Mouse (Mus musculus) midbrain, embryonic 10.5 days (tissue): Measurements from ENCODE around the gene Tfip11. TPM values are rescaled to one million over a fixed set of nuclear protein-coding genes. Genes with fewer than 3 reads are reported as not detected.
A peak's percentile ranks its signal among the peaks of the same experiment; 100 is the strongest.

ENCODE experiments used
- DNase-seq: peaks from one replicate; pipeline ENCODE4 v3.0.0-alpha.2; 2017; ENCODE audit warnings: low spot score
- H3K27ac ChIP-seq: fragments of 300-500 bp; sonication (generic); replicated peaks from 2 replicates; pipeline ENCODE4 v1.5.1; 2016; ENCODE audit warnings: mild to moderate bottlenecking
- H3K27me3 ChIP-seq: fragments of 300-500 bp; sonication (generic); 2 replicates; pipeline ENCODE4 v1.6.1; 2016; ENCODE audit warnings: low read depth, mild to moderate bottlenecking; ENCODE audit not compliant: poor library complexity, severe bottlenecking
- H3K36me3 ChIP-seq: fragments of 300-500 bp; sonication (generic); 2 replicates; pipeline ENCODE4 v1.6.1; 2016; ENCODE audit warnings: mild to moderate bottlenecking, moderate library complexity
- H3K4me1 ChIP-seq: fragments of 300-500 bp; sonication (generic); 2 replicates; pipeline ENCODE4 v1.6.1; 2016
- H3K4me3 ChIP-seq: fragments of 300-500 bp; sonication (generic); 2 replicates; pipeline ENCODE4 v1.5.1; 2016; ENCODE audit warnings: mild to moderate bottlenecking, moderate library complexity
- H3K9me3 ChIP-seq: fragments of 300-500 bp; sonication (generic); replicated peaks from 2 replicates; pipeline ENCODE4 v1.6.1; 2016; ENCODE audit warnings: mild to moderate bottlenecking
- WGBS: fragments of 180-500 bp; shearing (Covaris S2); methylation state at CpG from one replicate; pipeline ENCODE4 v1.1.7; 2016; 5-methylcytosine and 5-hydroxymethylcytosine counted together
- polyA plus RNA-seq: library from polyadenylated mRNA; unstranded; fragments of >200 nt; fragmentation: Nextera tagmentation; extraction: Ambion mirVana; gene quantifications from 2 replicates; pipeline ENCODE4 v1.2.1, GENCODE M21; 2016

The Tfip11 gene
- polyA plus RNA-seq, 1 experiment from 2014 or later, result 43.0 TPM

- peak; percentile 61 for DNase-seq
- Histone ChIP-seq H3K9me3 (no peaks in the 10 kb centered on the region), H3K4me1 (no peaks in the 10 kb centered on the region), H3K4me3 (no peak overlapping the region), H3K36me3 (peaks cover 98% of the 10 kb centered on the region), H3K27ac (no peak overlapping the region), H3K27me3 (no peaks in the 10 kb centered on the region)
- 38% methylated on average over 2 of the region's 2 CpGs for WGBS
Measured at GRCm38 (mm10) chr5:112335473-112335872, 9.3 kb downstream of the Tfip11 start.

DNA sequence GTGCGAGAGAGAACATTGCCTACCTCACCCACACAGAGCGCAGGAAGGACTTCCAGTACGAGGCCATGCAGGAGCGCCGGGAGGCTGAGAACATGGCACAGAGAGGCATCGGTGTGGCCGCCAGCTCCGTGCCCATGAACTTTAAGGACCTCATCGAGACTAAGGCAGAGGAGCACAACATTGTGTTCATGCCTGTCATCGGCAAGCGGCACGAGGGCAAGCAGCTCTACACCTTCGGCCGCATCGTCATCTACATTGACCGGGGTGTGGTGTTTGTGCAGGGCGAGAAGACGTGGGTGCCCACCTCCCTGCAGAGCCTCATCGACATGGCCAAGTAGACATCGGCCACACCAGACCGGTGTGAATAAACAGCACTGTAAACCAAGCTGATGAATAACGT, 10.8 kb downstream of the Tfip11 start:
- 95% methylated on average over 22 of the region's 22 CpGs for WGBS

DNA sequence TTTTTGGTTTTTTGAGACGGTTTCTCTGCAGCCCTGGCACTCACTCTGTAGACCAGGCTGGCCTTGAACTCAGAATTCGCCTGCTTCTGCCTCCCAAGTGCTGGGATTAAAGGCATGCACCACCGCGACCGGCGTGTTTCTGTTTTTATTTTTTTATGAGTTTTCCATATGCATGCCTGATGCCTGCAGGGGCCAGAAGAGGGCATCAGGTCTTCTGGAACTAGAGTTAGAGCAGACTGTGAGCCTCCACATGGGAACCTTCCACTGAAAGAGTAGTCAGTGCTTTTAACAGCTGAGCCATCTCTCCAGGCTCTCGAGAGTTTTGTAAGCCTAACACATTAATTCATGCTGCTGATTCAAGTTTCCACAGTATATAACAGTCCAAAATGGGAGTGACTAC, 13.1 kb downstream of the Tfip11 start:
- WGBS, result 79% methylated on average over 7 of the region's 7 CpGs
- Histone ChIP-seq H3K36me3 (peaks cover 67% of the 10 kb centered on the region), H3K4me1 (peaks cover 31% of the 10 kb centered on the region), H3K27ac (no peak overlapping the region), H3K9me3 (no peaks in the 10 kb centered on the region), H3K27me3 (no peaks in the 10 kb centered on the region), H3K4me3 (no peak overlapping the region)
- no peak for DNase-seq

More for the DNA sequence above, 10.8 kb downstream of the Tfip11 start:
- Histone ChIP-seq H3K27ac (no peak overlapping the region), H3K9me3 (no peaks in the 10 kb centered on the region), H3K4me3 (no peak overlapping the region), H3K4me1 (peaks cover 12% of the 10 kb centered on the region), H3K27me3 (no peaks in the 10 kb centered on the region), H3K36me3 (peaks cover 89% of the 10 kb centered on the region)
- DNase-seq, result no peak

DNA sequence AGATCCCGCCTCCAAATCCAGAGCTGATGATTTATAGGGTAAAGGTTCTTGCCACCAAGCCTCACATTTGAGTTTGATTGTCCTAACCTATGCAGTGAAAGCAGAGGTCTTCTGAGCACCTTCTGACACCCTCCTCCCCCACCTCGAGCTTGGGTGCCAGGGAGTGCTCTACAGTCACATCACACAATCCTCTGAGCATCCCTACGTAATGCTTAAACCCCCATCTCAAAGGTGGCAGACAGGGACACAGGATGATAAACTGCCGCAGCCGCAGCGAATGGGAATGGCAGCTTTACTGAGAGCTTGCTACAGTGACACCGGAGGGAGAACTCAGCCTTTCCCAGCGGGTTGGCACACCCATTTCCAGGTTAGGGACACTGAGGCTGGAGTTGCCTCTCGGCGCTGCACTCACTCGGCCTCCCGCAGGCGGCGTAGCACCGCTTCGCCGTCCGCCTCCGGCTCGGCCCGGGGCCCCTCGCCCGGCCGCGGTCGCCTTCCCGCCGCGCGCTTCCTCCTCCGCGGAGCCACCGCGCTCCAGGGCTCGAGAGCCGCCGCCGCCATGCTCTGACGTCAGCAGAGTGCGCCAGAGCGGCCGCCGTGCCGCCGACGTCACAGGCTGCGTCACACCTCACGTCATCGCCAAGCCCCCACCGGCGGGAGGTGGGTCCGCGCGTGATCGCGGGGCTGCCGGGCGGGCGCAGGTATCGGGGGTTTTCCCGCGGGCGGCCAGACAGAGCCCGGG, 16.5 kb downstream of the Tfip11 start, which contains the start of the genes Srrd and Hps4:
Gene Srrd, minus strand, starts transcription at position 578 of the 742 bp plus-strand sequence.
Gene Hps4, plus strand, starts transcription at position 621 of the 742 bp plus-strand sequence.
- WGBS, result 2% methylated on average over 64 of the region's 64 CpGs
- H3K4me1 ChIP-seq, result peaks cover 55% of the 10 kb centered on the region
- no peaks in the 10 kb centered on the region for H3K9me3 ChIP-seq
- peak within 1 kb of the TSS; percentile 80 for H3K4me3 ChIP-seq
- peaks cover 58% of the 10 kb centered on the region for H3K36me3 ChIP-seq
- no peaks in the 10 kb centered on the region for H3K27me3 ChIP-seq
- peak within 1 kb of the TSS; percentile 88 for H3K27ac ChIP-seq
- DNase-seq, result peak; percentile 88

DNA sequence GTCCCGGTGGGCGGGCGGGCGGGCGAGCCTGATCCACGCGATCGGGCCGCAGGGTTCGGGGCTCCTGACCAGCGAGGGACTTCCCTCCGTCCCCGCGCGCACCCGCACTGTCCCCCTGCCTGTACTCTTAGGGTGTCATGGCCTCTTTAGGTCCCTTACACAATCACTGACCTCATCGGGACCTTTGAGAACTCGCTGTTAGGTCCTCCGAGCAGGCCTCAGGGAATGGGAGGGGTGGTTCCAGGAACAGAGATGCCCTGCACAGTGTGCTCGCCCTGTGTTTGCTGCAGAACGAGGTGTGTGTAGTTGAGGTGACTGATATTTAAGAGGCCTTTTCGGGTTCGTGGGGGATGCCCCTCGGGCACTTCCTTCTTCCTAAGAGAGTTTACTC, 17.0 kb downstream of the Tfip11 start:
- H3K27me3 ChIP-seq, result no peaks in the 10 kb centered on the region
- H3K27ac ChIP-seq, result peak overlapping the region; percentile 88
- peaks cover 58% of the 10 kb centered on the region for H3K36me3 ChIP-seq
- H3K9me3 ChIP-seq, result no peaks in the 10 kb centered on the region
- under 1% methylated on average over 24 of the region's 24 CpGs for WGBS
- DNase-seq, result no peak
- peaks cover 55% of the 10 kb centered on the region for H3K4me1 ChIP-seq
- peak overlapping the region; percentile 80 for H3K4me3 ChIP-seq

- H3K4me3 ChIP-seq, result peak overlapping the region; percentile 80; the same call in 1 of the 2 replicates
- H3K36me3 ChIP-seq, result peaks cover 59% of the 10 kb centered on the region
- no peaks in the 10 kb centered on the region for H3K9me3 ChIP-seq
- H3K27ac ChIP-seq, result no peak overlapping the region
- DNase-seq, result no peak
- peaks cover 55% of the 10 kb centered on the region for H3K4me1 ChIP-seq
- WGBS, result 90% methylated on average over 6 of the region's 6 CpGs
- no peaks in the 10 kb centered on the region for H3K27me3 ChIP-seq
Measured at GRCm38 (mm10) chr5:112344092-112344960, 18.2 kb downstream of the Tfip11 start.

DNA sequence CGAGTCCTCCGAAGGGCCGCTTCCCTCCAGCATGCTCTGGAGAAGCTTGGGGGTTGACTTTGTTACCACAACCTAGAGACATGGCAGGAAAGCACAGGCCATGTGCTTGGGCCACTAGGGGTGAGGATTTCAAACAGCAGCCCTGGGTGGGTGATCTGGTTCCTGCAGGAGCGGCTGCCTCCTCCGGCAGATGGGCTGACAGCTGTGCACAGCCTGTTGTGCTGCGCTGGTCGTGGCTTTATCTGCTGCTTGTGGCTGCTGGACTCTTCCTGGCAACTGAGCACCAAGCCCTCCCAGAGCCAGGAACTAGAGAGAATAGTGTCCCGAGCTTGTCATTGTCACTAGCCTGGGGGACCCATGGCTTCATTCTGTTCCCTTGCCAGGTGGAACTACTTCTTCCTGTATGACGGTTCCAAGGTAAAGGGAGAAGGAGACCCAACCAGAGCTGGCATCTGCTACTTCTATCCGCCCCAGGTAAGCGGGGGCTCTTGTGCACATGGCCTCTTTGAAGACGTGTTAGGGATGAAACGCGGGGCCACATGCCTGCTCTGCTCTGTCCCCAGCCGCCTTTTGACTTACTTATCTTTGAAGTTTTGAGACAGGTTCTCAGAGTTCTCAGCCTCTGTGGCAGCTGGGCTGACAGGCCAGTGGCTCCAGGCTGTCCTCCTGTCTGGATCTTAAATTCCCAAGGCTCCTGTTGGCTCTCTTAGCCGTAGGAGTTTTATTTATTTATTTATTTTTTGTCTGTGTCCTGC, 20.2 kb downstream of the Tfip11 start:
- H3K4me3 ChIP-seq, result no peak overlapping the region
- no peaks in the 10 kb centered on the region for H3K27me3 ChIP-seq
- no peak overlapping the region for H3K27ac ChIP-seq
- H3K4me1 ChIP-seq, result peaks cover 49% of the 10 kb centered on the region
- peaks cover 62% of the 10 kb centered on the region for H3K36me3 ChIP-seq
- 87% methylated on average over 16 of the region's 16 CpGs for WGBS
- no peak for DNase-seq
- no peaks in the 10 kb centered on the region for H3K9me3 ChIP-seq

GRCm38 (mm10) chr5:112349169-112349568, 23.0 kb downstream of the Tfip11 start:
- DNase-seq, result no peak
- peaks cover 89% of the 10 kb centered on the region for H3K36me3 ChIP-seq
- 94% methylated on average over 8 of the region's 8 CpGs for WGBS

GRCm38 (mm10) chr5:112355493-112355892, 29.3 kb downstream of the Tfip11 start:
- 84% methylated on average over 6 of the region's 6 CpGs for WGBS
- DNase-seq, result no peak
- Histone ChIP-seq H3K36me3 (peaks cover 90% of the 10 kb centered on the region), H3K27ac (no peak overlapping the region), H3K4me3 (no peak overlapping the region), H3K27me3 (no peaks in the 10 kb centered on the region), H3K4me1 (peaks cover 7% of the 10 kb centered on the region; the same call in 1 of the 2 replicates), H3K9me3 (no peaks in the 10 kb centered on the region)

More at GRCm38 (mm10) chr5:112349169-112349568, 23.0 kb downstream of the Tfip11 start:
- H3K27me3 ChIP-seq, result no peaks in the 10 kb centered on the region
- H3K27ac ChIP-seq, result no peak overlapping the region
- H3K9me3 ChIP-seq, result no peaks in the 10 kb centered on the region
- no peak overlapping the region for H3K4me3 ChIP-seq
- peaks cover 23% of the 10 kb centered on the region for H3K4me1 ChIP-seq

- Histone ChIP-seq H3K36me3 (peaks cover 86% of the 10 kb centered on the region), H3K9me3 (no peaks in the 10 kb centered on the region), H3K27me3 (no peaks in the 10 kb centered on the region), H3K4me1 (peaks cover 7% of the 10 kb centered on the region; the same call in 1 of the 2 replicates), H3K27ac (no peak within 1 kb of the TSS), H3K4me3 (no peak within 1 kb of the TSS)
- no peak for DNase-seq
- 65% methylated on average over 13 of the region's 13 CpGs for WGBS
Measured at GRCm38 (mm10) chr5:112355910-112356309, 29.8 kb downstream of the Tfip11 start, which contains the start of gene Gm6583. TSS of gene Gm6583 (minus strand) at chr5:112356033.

GRCm38 (mm10) chr5:112356322-112356721, 30.2 kb downstream of the Tfip11 start:
- Histone ChIP-seq H3K9me3 (no peaks in the 10 kb centered on the region), H3K36me3 (peaks cover 84% of the 10 kb centered on the region), H3K4me1 (peaks cover 7% of the 10 kb centered on the region; the same call in 1 of the 2 replicates), H3K27ac (no peak overlapping the region), H3K4me3 (no peak overlapping the region), H3K27me3 (no peaks in the 10 kb centered on the region)
- no peak for DNase-seq
- WGBS, result 94% methylated on average over 9 of the region's 9 CpGs

DNA sequence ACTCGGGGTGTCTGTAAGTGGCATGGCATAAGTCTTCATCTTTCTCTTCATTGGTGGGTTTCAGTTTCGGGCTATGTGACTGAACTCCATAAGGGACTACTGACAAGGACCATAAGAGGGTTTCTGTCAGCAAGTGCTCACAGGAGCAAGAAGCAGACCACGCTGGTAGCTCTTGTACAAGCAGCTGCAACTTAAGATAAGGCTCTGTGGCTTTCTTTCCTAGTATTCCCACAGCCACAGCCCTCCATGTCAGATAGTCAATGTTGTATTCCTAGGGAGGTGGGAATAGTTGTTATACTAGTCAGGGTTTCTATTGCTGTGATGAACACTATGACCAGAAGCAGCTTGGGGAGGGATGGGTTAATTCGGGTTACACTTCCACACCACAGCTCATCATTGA, 33.4 kb downstream of the Tfip11 start:
- Histone ChIP-seq H3K4me1 (peaks cover 7% of the 10 kb centered on the region; the same call in 1 of the 2 replicates), H3K27me3 (no peaks in the 10 kb centered on the region), H3K27ac (no peak overlapping the region), H3K9me3 (no peaks in the 10 kb centered on the region), H3K36me3 (peaks cover 83% of the 10 kb centered on the region), H3K4me3 (no peak overlapping the region)
- WGBS, result 90% methylated on average over 4 of the region's 4 CpGs
- DNase-seq, result no peak
